Mouse (Mus musculus) embryonic facial prominence, embryonic 15.5 days (tissue): Measurements from ENCODE around the gene 6820408C15Rik. TPM values are rescaled to one million over a fixed set of nuclear protein-coding genes. Genes with fewer than 3 reads are reported as not detected.

ENCODE experiments used
- ATAC-seq: fragments of 200-750 bp; cut with Nextera tagmentation; 2 replicates; pipeline ENCODE4 v1.8.0; 2017; ENCODE audit warnings: low read depth, moderate TSS enrichment; ENCODE audit not compliant: insufficient number of reproducible peaks, low FRiP score, low TSS enrichment
- H3K27ac ChIP-seq: fragments of 300-500 bp; sonication (generic); replicated peaks from 2 replicates; pipeline ENCODE4 v1.5.1; 2015; ENCODE audit warnings: mild to moderate bottlenecking, inconsistent platforms
- H3K27me3 ChIP-seq: fragments of 300-500 bp; sonication (generic); 2 replicates; pipeline ENCODE4 v1.6.1; 2015; ENCODE audit warnings: inconsistent platforms
- H3K36me3 ChIP-seq: fragments of 300-500 bp; sonication (generic); 2 replicates; pipeline ENCODE4 v1.6.1; 2015; ENCODE audit warnings: mild to moderate bottlenecking, inconsistent platforms
- H3K4me1 ChIP-seq: fragments of 300-500 bp; sonication (generic); 2 replicates; pipeline ENCODE4 v1.6.1; 2015; ENCODE audit warnings: inconsistent platforms
- H3K4me2 ChIP-seq: fragments of 300-500 bp; sonication (generic); replicated peaks from 2 replicates; pipeline ENCODE4 v1.6.1; 2015; ENCODE audit warnings: mild to moderate bottlenecking, inconsistent platforms
- H3K4me3 ChIP-seq: fragments of 300-500 bp; sonication (generic); replicated peaks from 2 replicates; pipeline ENCODE4 v1.5.1; 2015; ENCODE audit warnings: mild to moderate bottlenecking, inconsistent platforms
- H3K9ac ChIP-seq: fragments of 300-500 bp; sonication (generic); 2 replicates; pipeline ENCODE4 v1.6.1; 2015; ENCODE audit warnings: inconsistent platforms
- H3K9me3 ChIP-seq: fragments of 300-500 bp; sonication (generic); replicated peaks from 2 replicates; pipeline ENCODE4 v1.6.1; 2016; ENCODE audit warnings: inconsistent platforms
- whole genome bisulfite sequencing: fragments of 180-500 bp; shearing (Covaris S2); methylation state at CpG from one replicate; pipeline ENCODE4 v1.1.7; 2015; 5-methylcytosine and 5-hydroxymethylcytosine counted together
- polyA plus RNA-seq: library from polyadenylated mRNA; unstranded; fragments of >200 nt; fragmentation: Nextera tagmentation; extraction: Ambion mirVana; gene quantifications from 2 replicates; pipeline ENCODE4 v1.2.1, GENCODE M21; 2015

The 6820408C15Rik gene
- polyA plus RNA-seq, 1 experiment from 2014 or later, result 15.2 TPM

DNA sequence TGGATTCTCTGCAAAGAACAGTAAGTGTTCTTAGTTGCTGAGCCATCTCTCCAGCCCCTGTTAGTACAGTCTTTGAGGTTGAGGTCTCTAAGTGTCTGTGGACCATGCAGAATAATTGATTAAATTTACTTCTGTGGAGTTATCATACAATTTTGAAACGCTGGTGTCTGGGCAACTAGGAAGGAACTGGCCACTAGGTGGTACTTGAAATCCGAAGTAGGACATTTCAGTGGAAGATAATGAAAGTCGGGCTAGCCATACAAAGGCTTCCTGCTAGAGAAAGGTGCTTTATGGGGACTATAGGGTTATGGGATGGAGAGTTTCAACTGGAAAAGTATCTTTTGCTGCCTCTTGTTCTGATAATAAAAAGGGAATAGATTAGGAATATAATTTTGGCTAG is 57.0 kb downstream of the 6820408C15Rik start:
- H3K4me2 ChIP-seq, result no peak overlapping the region
- no peak overlapping the region for H3K9ac ChIP-seq
- no peaks in the 10 kb centered on the region for H3K4me1 ChIP-seq
- no peaks in the 10 kb centered on the region for H3K9me3 ChIP-seq
- H3K4me3 ChIP-seq, result no peak overlapping the region
- 27% methylated on average over 3 of the region's 3 CpGs for WGBS
- H3K36me3 ChIP-seq, result no peaks in the 10 kb centered on the region
- no peak for ATAC-seq
- H3K27me3 ChIP-seq, result no peaks in the 10 kb centered on the region
- no peak overlapping the region for H3K27ac ChIP-seq

DNA sequence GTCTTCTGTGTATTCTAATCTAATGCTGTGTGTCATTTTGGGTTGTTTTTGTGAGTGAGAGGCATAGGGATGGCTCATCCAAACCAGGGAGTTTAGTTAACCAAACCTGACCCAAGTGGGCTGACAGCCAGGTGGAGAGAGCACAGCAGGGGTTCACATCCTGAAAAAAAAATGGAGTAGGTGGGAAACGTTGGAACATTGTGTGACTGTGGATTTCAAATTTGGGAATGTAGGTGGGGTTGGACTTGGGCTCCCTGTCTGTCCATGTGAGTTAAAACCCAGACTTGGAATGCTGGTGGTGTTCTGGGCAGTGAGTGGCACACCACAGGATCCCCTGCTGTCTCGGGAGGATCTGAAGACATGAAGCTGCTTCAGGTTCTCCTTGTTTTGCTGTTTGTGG is 61.4 kb downstream of the 6820408C15Rik start, which contains the start of gene Defb20:
Gene Defb20 (plus strand): TSS at position 301 of the 400 bp plus-strand sequence.
- Histone ChIP-seq H3K4me1 (no peaks in the 10 kb centered on the region), H3K27me3 (no peaks in the 10 kb centered on the region), H3K4me3 (no peak within 1 kb of the TSS), H3K9me3 (no peaks in the 10 kb centered on the region), H3K36me3 (no peaks in the 10 kb centered on the region), H3K9ac (no peak within 1 kb of the TSS), H3K4me2 (no peak within 1 kb of the TSS), H3K27ac (no peak within 1 kb of the TSS)
- ATAC-seq, result no peak
- 59% methylated on average over 2 of the region's 2 CpGs for WGBS

DNA sequence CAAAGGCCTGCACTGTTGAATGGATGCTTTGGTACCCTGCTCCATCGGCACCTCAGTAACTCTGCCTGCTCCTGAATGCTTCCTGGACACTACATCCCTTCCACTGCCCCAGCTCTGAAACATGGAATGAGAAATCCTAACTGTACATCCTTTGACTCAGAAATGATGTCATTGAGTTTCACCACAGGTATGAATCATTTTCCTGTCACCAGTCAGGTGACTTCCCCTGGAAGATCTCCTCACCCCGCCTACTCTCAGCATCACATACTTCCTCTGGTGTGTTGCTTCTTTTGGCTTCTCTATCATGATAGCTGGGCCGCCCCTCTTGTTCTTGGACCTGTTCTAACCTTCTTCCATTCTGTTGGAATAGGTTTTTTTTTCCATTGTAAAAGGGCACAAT is 65.5 kb downstream of the 6820408C15Rik start:
- H3K4me1 ChIP-seq, result no peaks in the 10 kb centered on the region
- no peak overlapping the region for H3K9ac ChIP-seq
- ATAC-seq, result no peak
- WGBS, result 85% methylated on average over 3 of the region's 3 CpGs
- no peak overlapping the region for H3K4me2 ChIP-seq
- no peaks in the 10 kb centered on the region for H3K27me3 ChIP-seq
- no peaks in the 10 kb centered on the region for H3K36me3 ChIP-seq
- H3K9me3 ChIP-seq, result no peaks in the 10 kb centered on the region
- H3K4me3 ChIP-seq, result no peak overlapping the region
- H3K27ac ChIP-seq, result no peak overlapping the region

DNA sequence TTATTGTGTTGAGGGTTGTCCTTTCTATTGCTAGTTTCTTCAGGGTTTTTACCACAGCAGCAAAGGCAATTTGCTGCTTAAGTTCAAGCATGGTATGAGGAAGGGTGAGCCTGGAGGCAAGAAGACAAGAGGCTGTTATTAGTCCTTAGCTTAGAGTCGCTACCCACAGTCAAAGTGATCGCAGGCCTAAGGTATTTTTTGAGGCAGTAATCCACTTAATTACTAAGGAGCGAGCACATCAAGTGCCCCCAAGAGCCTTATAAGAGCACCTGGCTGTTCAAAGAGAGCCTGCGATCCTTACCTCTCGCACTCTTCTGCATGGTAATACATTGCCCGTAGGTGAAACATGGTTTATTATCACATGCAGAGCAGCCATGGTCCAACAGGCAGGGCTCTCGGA is 66.3 kb downstream of the 6820408C15Rik start:
- Histone ChIP-seq H3K9me3 (no peaks in the 10 kb centered on the region), H3K4me1 (no peaks in the 10 kb centered on the region), H3K9ac (no peak overlapping the region), H3K4me2 (no peak overlapping the region), H3K27me3 (no peaks in the 10 kb centered on the region), H3K36me3 (no peaks in the 10 kb centered on the region), H3K27ac (no peak overlapping the region), H3K4me3 (no peak overlapping the region)
- ATAC-seq, result no peak
- 75% methylated on average over 7 of the region's 7 CpGs for WGBS

DNA sequence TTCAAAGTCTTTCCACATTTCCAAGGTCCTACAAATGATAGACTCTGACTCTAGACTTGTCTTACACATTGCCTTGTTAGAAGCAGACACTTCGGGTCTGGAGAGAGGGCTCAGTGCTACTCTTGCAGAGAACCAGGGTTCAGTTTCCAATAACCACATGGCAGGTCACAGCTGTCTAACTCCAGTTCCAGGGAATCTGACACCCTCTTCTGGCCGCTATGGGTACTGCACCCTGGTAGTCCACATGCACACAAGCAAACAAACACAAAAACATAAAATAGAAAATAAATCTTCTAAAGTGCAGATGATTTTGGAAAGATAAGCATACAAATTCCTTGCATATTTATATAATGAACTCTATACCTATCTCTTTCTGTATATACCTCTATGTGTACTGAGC is 71.6 kb downstream of the 6820408C15Rik start:
- 71% methylated on average over 2 of the region's 2 CpGs for WGBS
- Histone ChIP-seq H3K36me3 (no peaks in the 10 kb centered on the region), H3K4me3 (no peak overlapping the region), H3K4me1 (no peaks in the 10 kb centered on the region), H3K27ac (no peak overlapping the region), H3K9me3 (no peaks in the 10 kb centered on the region), H3K4me2 (no peak overlapping the region), H3K9ac (no peak overlapping the region), H3K27me3 (no peaks in the 10 kb centered on the region)
- ATAC-seq, result no peak

DNA sequence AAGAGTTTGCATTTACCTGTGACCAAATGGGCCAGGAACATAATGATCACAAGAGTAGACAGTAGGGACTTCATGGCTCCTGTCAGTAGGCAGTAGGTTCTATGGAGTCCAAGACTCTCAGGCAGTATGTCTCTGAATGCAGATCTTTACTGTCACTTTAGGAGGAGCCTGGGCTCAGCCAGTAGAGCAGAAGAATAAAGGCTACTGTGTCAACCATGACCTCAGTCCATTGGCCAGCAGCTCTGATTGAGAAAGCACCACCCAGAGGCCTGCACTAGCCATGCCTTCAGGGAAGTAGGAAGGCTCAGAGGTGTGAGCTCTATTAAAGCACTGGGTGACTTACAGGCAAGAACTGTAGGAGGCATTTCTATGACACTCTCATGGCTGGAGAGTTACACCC is 74.7 kb downstream of the 6820408C15Rik start, which contains the start of gene Defb22:
Gene Defb22 (minus strand): TSS at position 101 of the 400 bp plus-strand sequence.
- no peak within 1 kb of the TSS for H3K4me3 ChIP-seq
- H3K9me3 ChIP-seq, result no peaks in the 10 kb centered on the region
- H3K27me3 ChIP-seq, result no peaks in the 10 kb centered on the region
- no peaks in the 10 kb centered on the region for H3K36me3 ChIP-seq
- H3K27ac ChIP-seq, result no peak within 1 kb of the TSS
- no peak for ATAC-seq
- H3K4me1 ChIP-seq, result no peaks in the 10 kb centered on the region
- H3K9ac ChIP-seq, result no peak within 1 kb of the TSS
- H3K4me2 ChIP-seq, result no peak within 1 kb of the TSS

DNA sequence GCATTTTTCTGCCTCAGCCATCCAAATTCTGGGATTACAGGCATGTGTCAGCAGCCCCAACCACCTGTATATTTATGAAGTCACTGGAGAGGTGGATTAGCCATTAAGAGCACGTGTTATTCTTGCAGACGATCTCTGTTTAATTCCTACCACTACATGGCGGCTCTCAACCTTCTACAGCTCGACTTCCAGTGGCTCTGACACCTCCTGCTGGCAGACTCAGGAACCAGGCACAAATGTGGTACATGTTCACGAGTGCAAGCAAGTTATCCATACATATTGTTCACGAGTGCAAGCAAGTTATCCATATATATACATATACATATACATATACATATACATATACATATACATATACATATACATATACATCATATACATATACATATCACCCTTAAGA is 77.8 kb downstream of the 6820408C15Rik start:
- no peak for ATAC-seq
- no peak overlapping the region for H3K4me2 ChIP-seq
- no peak overlapping the region for H3K27ac ChIP-seq
- H3K27me3 ChIP-seq, result no peaks in the 10 kb centered on the region
- no peak overlapping the region for H3K4me3 ChIP-seq
- H3K36me3 ChIP-seq, result no peaks in the 10 kb centered on the region
- 75% methylated on average over 6 of the region's 6 CpGs for WGBS
- H3K4me1 ChIP-seq, result no peaks in the 10 kb centered on the region
- no peak overlapping the region for H3K9ac ChIP-seq
- no peaks in the 10 kb centered on the region for H3K9me3 ChIP-seq

Other genes starting within 250 kb of the 6820408C15Rik start
- gene Csnk2a1, start 188.7 kb upstream of the 6820408C15Rik start, polyA plus RNA-seq, result 87.0 and 87.5 TPM in 2 replicates
- 47.6 and 49.1 TPM in 2 replicates for gene Tbc1d20, start 121.8 kb upstream of the 6820408C15Rik start, polyA plus RNA-seq
- gene Rbck1, start 82.9 kb upstream of the 6820408C15Rik start, polyA plus RNA-seq, result 91.3 and 94.1 TPM in 2 replicates
- gene Trib3, start 71.6 kb upstream of the 6820408C15Rik start, polyA plus RNA-seq, result 3.9 and 6.5 TPM in 2 replicates
- 1.0 and 1.3 TPM in 2 replicates for gene Nrsn2, start 38.9 kb upstream of the 6820408C15Rik start, polyA plus RNA-seq
- 7.7 and 7.9 TPM in 2 replicates for gene Sox12, start 17.5 kb upstream of the 6820408C15Rik start, polyA plus RNA-seq
- 37.5 and 40.1 TPM in 2 replicates for gene Zcchc3, start 560 bp upstream of the 6820408C15Rik start, polyA plus RNA-seq
- not detected in 2 replicates for gene Defb23, start 49.0 kb downstream of the 6820408C15Rik start, polyA plus RNA-seq
- gene Defb20, start 61.5 kb downstream of the 6820408C15Rik start, polyA plus RNA-seq, result not detected in 2 replicates
- not detected in 2 replicates for gene Defb22, start 74.6 kb downstream of the 6820408C15Rik start, polyA plus RNA-seq
- not detected in 2 replicates for gene Defb26, start 96.1 kb downstream of the 6820408C15Rik start, polyA plus RNA-seq
- gene Defb28, start 102.7 kb downstream of the 6820408C15Rik start, polyA plus RNA-seq, result not detected in 2 replicates
- gene Defb29, start 124.5 kb downstream of the 6820408C15Rik start, polyA plus RNA-seq, result not detected in 2 replicates
- gene Gm17416, start 153.8 kb downstream of the 6820408C15Rik start, polyA plus RNA-seq, result not detected in 2 replicates
- not detected in 2 replicates for gene Defb21, start 157.2 kb downstream of the 6820408C15Rik start, polyA plus RNA-seq
- gene Defb19, start 164.7 kb downstream of the 6820408C15Rik start, polyA plus RNA-seq, result not detected in 2 replicates
- gene Defb45, start 183.8 kb downstream of the 6820408C15Rik start, polyA plus RNA-seq, result not detected in 2 replicates
- gene Defb36, start 188.7 kb downstream of the 6820408C15Rik start, polyA plus RNA-seq, result not detected in 2 replicates
- gene Defb25, start 207.5 kb downstream of the 6820408C15Rik start, polyA plus RNA-seq, result 1.5 and 3.4 TPM in 2 replicates
- gene Rem1, start 211.4 kb downstream of the 6820408C15Rik start, polyA plus RNA-seq, result 5.0 and 5.3 TPM in 2 replicates